Mouse (Mus musculus) heart, embryonic 14.5 days (tissue): ENCODE measurements around the gene Lpcat2. TPM values are rescaled to one million over a fixed set of nuclear protein-coding genes. Genes with fewer than 3 reads are reported as not detected.
"Not testable (repeated sequence)": the region's sequence is repeated elsewhere in the genome, so short reads cannot be mapped to it uniquely, and the experiment has no call there.

Experiments
- ATAC-seq: fragments of 200-750 bp; cut with Nextera tagmentation; 2 replicates; pipeline ENCODE4 v1.8.0; 2017; ENCODE audit warnings: low read depth, moderate TSS enrichment; ENCODE audit not compliant: insufficient number of reproducible peaks, insufficient read depth, low FRiP score
- H3K27ac ChIP-seq, 2 experiments: fragments of 200-500 bp in 1 of 2; fragments of 300-500 bp in 1 of 2; sonication (generic) in 1 of 2; replicated peaks in 1 of 2; 2 replicates each; pipeline ENCODE4 v1.5.1; 2012 to 2014; ENCODE audit warnings: low read depth in 2 of 2, low read length in 2 of 2, control low read depth in 1 of 2, mild to moderate bottlenecking in 1 of 2, mixed read lengths in 1 of 2; ENCODE audit not compliant: control insufficient read depth in 1 of 2, insufficient read depth in 1 of 2
- H3K27me3 ChIP-seq: fragments of 300-500 bp; sonication (generic); 2 replicates; pipeline ENCODE4 v1.6.1; 2014; ENCODE audit warnings: mild to moderate bottlenecking, low read length, control low read depth; ENCODE audit not compliant: control insufficient read depth, insufficient read depth
- H3K36me3 ChIP-seq: fragments of 300-500 bp; sonication (generic); 2 replicates; pipeline ENCODE4 v1.6.1; 2014; ENCODE audit warnings: mild to moderate bottlenecking, control low read depth, low read length, mixed read lengths; ENCODE audit not compliant: control insufficient read depth, insufficient read depth
- H3K4me1 ChIP-seq, 2 experiments: fragments of 200-500 bp in 1 of 2; fragments of 300-500 bp in 1 of 2; sonication (generic) in 1 of 2; 2 replicates each; pipeline ENCODE4 v1.6.1; 2012 to 2014; ENCODE audit warnings: low read length in 2 of 2, control low read depth in 1 of 2, mixed read lengths in 1 of 2; ENCODE audit not compliant: control insufficient read depth in 2 of 2, insufficient read depth in 2 of 2
- H3K4me2 ChIP-seq: fragments of 300-500 bp; sonication (generic); 2 replicates; pipeline ENCODE4 v1.6.1; 2014; ENCODE audit warnings: mild to moderate bottlenecking, low read length
- H3K4me3 ChIP-seq, 2 experiments: fragments of 200-500 bp in 1 of 2; fragments of 300-500 bp in 1 of 2; sonication (generic) in 1 of 2; 2 replicates each; pipeline ENCODE4 v1.5.1; 2012 to 2014; ENCODE audit warnings: low read length in 2 of 2, mild to moderate bottlenecking in 2 of 2, control low read depth in 1 of 2, low read depth in 1 of 2, moderate library complexity in 1 of 2; ENCODE audit not compliant: control insufficient read depth in 1 of 2, insufficient read depth in 1 of 2
- H3K9ac ChIP-seq: fragments of 300-500 bp; sonication (generic); 2 replicates; pipeline ENCODE4 v1.6.1; 2014; ENCODE audit warnings: mild to moderate bottlenecking, low read length
- H3K9me3 ChIP-seq: fragments of 300-500 bp; sonication (generic); 2 replicates; pipeline ENCODE4 v1.6.1; 2016; ENCODE audit warnings: low read length, control low read depth; ENCODE audit not compliant: control insufficient read depth
- WGBS: fragments of 180-500 bp; shearing (Covaris S2); extraction: QIAGEN DNeasy Blood & Tissue Kit; methylation state at CpG from one replicate; pipeline ENCODE4 v1.1.7; 2014; 5-methylcytosine and 5-hydroxymethylcytosine counted together
- polyA plus RNA-seq: library from polyadenylated mRNA; unstranded; fragments of >200 nt; fragmentation: Nextera tagmentation; extraction: Ambion mirVana; gene quantifications from 2 replicates; pipeline ENCODE4 v1.2.1, GENCODE M21; 2014

Gene Lpcat2
- polyA plus RNA-seq, 1 experiment from 2014 or later: 5.0 TPM

- Histone ChIP-seq H3K4me2 (no peak overlapping the region), H3K9ac (no peak overlapping the region), H3K36me3 (0 out of 2 replicates have a peak, but pooled peaks cover 3% of the 10 kb centered on the region), H3K27me3 (no peaks in the 10 kb centered on the region), H3K4me3 (no peak overlapping the region), H3K27ac (no peak overlapping the region), H3K9me3 (peaks cover 7% of the 10 kb centered on the region; the same call in 1 of the 2 replicates), H3K4me1 (no peaks in the 10 kb centered on the region)
- WGBS: 62% methylated on average over 4 of the region's 4 CpGs
- ATAC-seq: no peak
These were observed 26.1 kb downstream of the Lpcat2 start for GRCm38 (mm10) chr8:92881247-92881646.

- Histone ChIP-seq H3K27ac (no peak overlapping the region), H3K9me3 (peaks cover 7% of the 10 kb centered on the region; the same call in 1 of the 2 replicates), H3K4me1 (no peaks in the 10 kb centered on the region), H3K36me3 (0 out of 2 replicates have a peak, but pooled peaks cover 3% of the 10 kb centered on the region), H3K4me3 (no peak overlapping the region), H3K4me2 (no peak overlapping the region), H3K27me3 (no peaks in the 10 kb centered on the region), H3K9ac (no peak overlapping the region)
- ATAC-seq: no peak
- WGBS: 66% methylated on average over 2 of the region's 2 CpGs
These were observed 28.6 kb downstream of the Lpcat2 start for GRCm38 (mm10) chr8:92883771-92884170.

GRCm38 (mm10) chr8:92892216-92892615 is 37.1 kb downstream of the Lpcat2 start:
- not testable (repeated sequence) for H3K4me3 ChIP-seq, H3K27ac ChIP-seq

GRCm38 (mm10) chr8:92893870-92894269 is 38.7 kb downstream of the Lpcat2 start:
- no peak overlapping the region for H3K27ac ChIP-seq
- H3K36me3 ChIP-seq: no peaks in the 10 kb centered on the region
- no peaks in the 10 kb centered on the region for H3K27me3 ChIP-seq
- no peak overlapping the region for H3K9ac ChIP-seq
- H3K4me3 ChIP-seq: no peak overlapping the region
- H3K9me3 ChIP-seq: no peaks in the 10 kb centered on the region
- H3K4me1 ChIP-seq: no peaks in the 10 kb centered on the region
- 73% methylated on average over 2 of the region's 2 CpGs for WGBS
- H3K4me2 ChIP-seq: no peak overlapping the region
- ATAC-seq: no peak

More at GRCm38 (mm10) chr8:92892216-92892615, 37.1 kb downstream of the Lpcat2 start:
- not testable (repeated sequence) for H3K36me3 ChIP-seq, H3K27me3 ChIP-seq, ATAC-seq, H3K4me1 ChIP-seq, H3K9me3 ChIP-seq, H3K4me2 ChIP-seq, H3K9ac ChIP-seq
- 53% methylated on average over 3 of the region's 3 CpGs for WGBS

- Histone ChIP-seq H3K4me3 (no peak overlapping the region), H3K27ac (no peak overlapping the region), H3K4me2 (no peak overlapping the region), H3K27me3 (no peaks in the 10 kb centered on the region), H3K4me1 (no peaks in the 10 kb centered on the region), H3K9me3 (no peaks in the 10 kb centered on the region), H3K36me3 (no peaks in the 10 kb centered on the region), H3K9ac (no peak overlapping the region)
- no peak for ATAC-seq
- 88% methylated on average over 7 of the region's 7 CpGs for WGBS
These were observed 39.9 kb downstream of the Lpcat2 start for GRCm38 (mm10) chr8:92895053-92895452.

- peak overlapping the region in 1 of 2 experiments; percentile 48; a peak in 2 of 4 replicates for H3K27ac ChIP-seq
- no peaks in the 10 kb centered on the region for H3K9me3 ChIP-seq
- H3K4me1 ChIP-seq: no peaks in the 10 kb centered on the region
- H3K27me3 ChIP-seq: no peaks in the 10 kb centered on the region
- no peaks in the 10 kb centered on the region for H3K36me3 ChIP-seq
- 52% methylated on average over 1 of the region's 1 CpGs for WGBS
- ATAC-seq: no peak
- no peak overlapping the region for H3K4me3 ChIP-seq
- no peak overlapping the region for H3K9ac ChIP-seq
- H3K4me2 ChIP-seq: no peak overlapping the region
These were observed 40.9 kb downstream of the Lpcat2 start for GRCm38 (mm10) chr8:92896056-92896455.

- H3K9ac ChIP-seq: no peak overlapping the region
- no peaks in the 10 kb centered on the region for H3K36me3 ChIP-seq
- H3K4me3 ChIP-seq: no peak overlapping the region
- no peaks in the 10 kb centered on the region for H3K27me3 ChIP-seq
- H3K4me2 ChIP-seq: no peak overlapping the region
- WGBS: 54% methylated on average over 5 of the region's 5 CpGs
- H3K27ac ChIP-seq: peak overlapping the region in 1 of 2 experiments; percentile 48; a peak in 1 of 4 replicates
- no peaks in the 10 kb centered on the region for H3K4me1 ChIP-seq
- no peaks in the 10 kb centered on the region for H3K9me3 ChIP-seq
- no peak for ATAC-seq
These were observed 41.5 kb downstream of the Lpcat2 start for GRCm38 (mm10) chr8:92896611-92897010.

GRCm38 (mm10) chr8:92897794-92898193 is 42.7 kb downstream of the Lpcat2 start:
- no peak overlapping the region for H3K4me2 ChIP-seq
- no peaks in the 10 kb centered on the region for H3K36me3 ChIP-seq
- H3K9me3 ChIP-seq: no peaks in the 10 kb centered on the region
- H3K27ac ChIP-seq: no peak overlapping the region
- no peaks in the 10 kb centered on the region for H3K27me3 ChIP-seq
- H3K9ac ChIP-seq: no peak overlapping the region
- ATAC-seq: no peak
- no peak overlapping the region for H3K4me3 ChIP-seq
- WGBS: 80% methylated on average over 4 of the region's 4 CpGs
- H3K4me1 ChIP-seq: no peaks in the 10 kb centered on the region
